Mouse (Mus musculus): Measurements from ENCODE around the gene Gabrr3. TPM values are rescaled to one million over a fixed set of nuclear protein-coding genes. Genes with fewer than 3 reads are reported as not detected.

Gene Gabrr3
- under 1 TPM; 0.07 to 0.29 TPM for polyA plus RNA-seq (2017; shearing (Covaris generic))

DNA sequence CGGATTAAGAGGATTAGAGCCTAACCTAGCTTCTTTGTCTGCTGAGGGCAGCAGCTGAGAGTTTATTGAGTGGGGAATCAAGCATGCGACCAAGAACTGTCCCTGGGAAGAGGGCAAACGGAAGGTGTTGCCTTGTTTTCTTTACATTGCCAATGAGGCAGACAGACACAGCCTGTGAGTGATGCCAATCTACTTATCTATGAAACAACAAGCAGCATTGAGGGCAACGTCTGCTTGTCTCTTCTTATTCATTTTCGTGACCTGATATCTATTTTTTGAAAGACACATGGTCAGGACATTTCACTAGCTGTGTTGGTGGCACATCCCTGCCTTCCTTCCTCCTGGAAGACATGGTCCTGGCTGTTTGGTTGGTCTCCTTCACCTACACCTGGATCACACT is at the start of gene Gabrr3:
TSS of gene Gabrr3 (plus strand) at position 301 of the 400 bp plus-strand sequence.

DNA sequence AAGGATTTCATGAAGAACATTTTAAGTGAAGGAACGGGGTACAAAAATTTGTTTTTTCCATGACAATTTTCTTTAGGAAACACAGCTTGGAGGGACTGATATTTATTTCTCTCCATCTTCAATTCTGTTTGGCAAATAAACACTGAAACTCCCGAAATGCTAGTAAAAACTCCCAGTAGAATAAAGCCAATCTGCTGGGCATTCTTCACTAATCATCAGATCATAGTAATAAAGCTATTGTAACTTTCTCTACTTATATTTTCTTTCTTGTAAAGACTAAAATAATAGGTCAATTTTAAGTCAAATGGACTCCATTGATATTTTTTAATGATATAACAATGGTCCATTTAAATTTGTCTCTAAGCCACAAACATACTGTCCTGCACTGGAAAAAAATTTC is 43.2 kb upstream of the Gabrr3 start, which contains the start of gene Olfr209:
TSS of gene Olfr209 (minus strand) at position 101 of the 400 bp plus-strand sequence.

DNA sequence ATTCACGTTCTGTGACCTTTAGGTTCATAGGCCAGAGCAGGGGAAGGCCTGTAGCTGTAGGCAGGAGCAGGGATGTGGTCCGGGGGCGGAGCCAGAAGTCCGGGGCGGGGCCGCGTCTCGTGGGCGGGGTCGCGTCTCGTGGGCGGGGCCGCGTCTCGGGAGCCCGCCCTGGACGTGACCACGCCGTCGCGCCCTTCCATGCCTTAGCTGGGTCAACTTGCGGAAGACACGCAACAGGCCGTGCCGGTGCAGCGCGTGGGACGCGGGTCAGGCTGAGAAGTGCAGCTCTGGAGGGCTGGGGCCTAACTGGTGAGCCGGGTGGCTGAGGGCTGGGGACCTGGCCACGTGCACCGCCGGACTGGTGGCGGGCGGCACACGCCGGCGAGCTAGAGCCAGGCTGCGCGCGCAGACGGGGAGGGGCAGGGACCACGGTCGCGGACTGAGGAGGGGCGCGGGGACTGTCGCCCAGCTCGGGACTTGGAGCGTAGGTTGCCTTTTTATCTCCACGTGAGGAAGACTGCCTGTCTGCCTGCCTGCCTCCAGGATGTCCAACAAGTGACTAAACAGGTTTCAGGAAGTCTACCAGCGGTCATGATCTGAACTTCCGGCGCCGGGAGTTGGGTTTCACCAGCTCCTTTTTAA is 64.6 kb downstream of the Gabrr3 start, which contains the start of gene Riox2:
TSS of gene Riox2 (plus strand) at position 139 of the 642 bp plus-strand sequence.

Other genes starting within 250 kb of the Gabrr3 start
- 1 to 10 TPM in 1 of 2 experiments, under 1 TPM in 1; 0.30 to 2.8 TPM for gene Olfr196, start 236.9 kb upstream of the Gabrr3 start, polyA plus RNA-seq (2017; shearing (Covaris generic))
- not detected for gene Olfr198, start 203.8 kb upstream of the Gabrr3 start, polyA plus RNA-seq (2017; shearing (Covaris generic))
- not detected for gene Olfr199, start 187.6 kb upstream of the Gabrr3 start, polyA plus RNA-seq (2017; shearing (Covaris generic))
- gene Olfr201, start 134.7 kb upstream of the Gabrr3 start, polyA plus RNA-seq (2017; shearing (Covaris generic)): under 1 TPM in 1 of 2 experiments, not detected in 1; 0.18 TPM
- under 1 TPM in 1 of 2 experiments, not detected in 1; 0.84 TPM for gene Olfr202, start 120.5 kb upstream of the Gabrr3 start, polyA plus RNA-seq (2017; shearing (Covaris generic))
- gene Olfr203, start 108.5 kb upstream of the Gabrr3 start, polyA plus RNA-seq (2017; shearing (Covaris generic)): not detected
- gene Olfr204, start 89.1 kb upstream of the Gabrr3 start, polyA plus RNA-seq (2017; shearing (Covaris generic)): under 1 TPM in 1 of 2 experiments, not detected in 1; 0.22 TPM
- gene Olfr205, start 76.2 kb upstream of the Gabrr3 start, polyA plus RNA-seq (2017; shearing (Covaris generic)): not detected
- under 1 TPM in 1 of 2 experiments, not detected in 1; 0.59 TPM for gene Olfr206, start 58.1 kb upstream of the Gabrr3 start, polyA plus RNA-seq (2017; shearing (Covaris generic))
- not detected for gene Olfr209, start 43.3 kb upstream of the Gabrr3 start, polyA plus RNA-seq (2017; shearing (Covaris generic))
- gene Riox2, start 64.4 kb downstream of the Gabrr3 start, polyA plus RNA-seq (2017; shearing (Covaris generic)): 100 to 1,000 TPM in 1 of 2 experiments, 10 to 100 TPM in 1; 83.6 to 104 TPM
- gene Crybg3, start 193.6 kb downstream of the Gabrr3 start, polyA plus RNA-seq (2017; shearing (Covaris generic)): 1 to 10 TPM; 7.1 to 8.6 TPM
- gene Arl6, start 232.1 kb downstream of the Gabrr3 start, polyA plus RNA-seq (2017; shearing (Covaris generic)): 1 to 10 TPM in 1 of 2 experiments, not detected in 1; 8.0 TPM